Mouse (Mus musculus) skeletal muscle tissue, adult 2 months (tissue): ENCODE measurements at regions not wholly inside any gene's neighbourhood (a gene's known extent, or its start where the extent isn't known, plus 50 kb on each side); places are given as distances from the start of the nearest gene placed in this dataset.
"Not testable (repeated sequence)": the region's sequence is repeated elsewhere in the genome, so short reads cannot be mapped to it uniquely, and the experiment has no call there.

Experiments used
- DNase-seq: peaks from one replicate; pipeline ENCODE4 v3.0.0-alpha.2; 2012; ENCODE audit warnings: low read depth, low spot score

- peak; percentile 74 for DNase-seq
Measured at GRCm38 (mm10) chr9:17987606-17988005, 304.3 kb upstream of the Chordc1 start.

- DNase-seq: no peak
Measured at GRCm38 (mm10) chr9:18002557-18002956, 289.4 kb upstream of the Chordc1 start.

- DNase-seq: no peak
Measured at GRCm38 (mm10) chr9:18041346-18041745, 250.6 kb upstream of the Chordc1 start.

GRCm38 (mm10) chr9:18042636-18043035, 249.3 kb upstream of the Chordc1 start:
- not testable (repeated sequence) for DNase-seq

- no peak for DNase-seq
Measured at GRCm38 (mm10) chr9:18076942-18077341, 215.0 kb upstream of the Chordc1 start.

GRCm38 (mm10) chr9:18078446-18078845, 213.5 kb upstream of the Chordc1 start:
- DNase-seq: not testable (repeated sequence)

- DNase-seq: not testable (repeated sequence)
Measured at GRCm38 (mm10) chr9:18079120-18079519, 212.8 kb upstream of the Chordc1 start.
